Mouse (Mus musculus): ENCODE results near the gene Vwa5b2. TPM values are rescaled to one million over a fixed set of nuclear protein-coding genes. Genes with fewer than 3 reads are reported as not detected.

Gene Vwa5b2
- total RNA-seq, 2 experiments from 2014 or later: 49.0 to 58.2 TPM

DNA sequence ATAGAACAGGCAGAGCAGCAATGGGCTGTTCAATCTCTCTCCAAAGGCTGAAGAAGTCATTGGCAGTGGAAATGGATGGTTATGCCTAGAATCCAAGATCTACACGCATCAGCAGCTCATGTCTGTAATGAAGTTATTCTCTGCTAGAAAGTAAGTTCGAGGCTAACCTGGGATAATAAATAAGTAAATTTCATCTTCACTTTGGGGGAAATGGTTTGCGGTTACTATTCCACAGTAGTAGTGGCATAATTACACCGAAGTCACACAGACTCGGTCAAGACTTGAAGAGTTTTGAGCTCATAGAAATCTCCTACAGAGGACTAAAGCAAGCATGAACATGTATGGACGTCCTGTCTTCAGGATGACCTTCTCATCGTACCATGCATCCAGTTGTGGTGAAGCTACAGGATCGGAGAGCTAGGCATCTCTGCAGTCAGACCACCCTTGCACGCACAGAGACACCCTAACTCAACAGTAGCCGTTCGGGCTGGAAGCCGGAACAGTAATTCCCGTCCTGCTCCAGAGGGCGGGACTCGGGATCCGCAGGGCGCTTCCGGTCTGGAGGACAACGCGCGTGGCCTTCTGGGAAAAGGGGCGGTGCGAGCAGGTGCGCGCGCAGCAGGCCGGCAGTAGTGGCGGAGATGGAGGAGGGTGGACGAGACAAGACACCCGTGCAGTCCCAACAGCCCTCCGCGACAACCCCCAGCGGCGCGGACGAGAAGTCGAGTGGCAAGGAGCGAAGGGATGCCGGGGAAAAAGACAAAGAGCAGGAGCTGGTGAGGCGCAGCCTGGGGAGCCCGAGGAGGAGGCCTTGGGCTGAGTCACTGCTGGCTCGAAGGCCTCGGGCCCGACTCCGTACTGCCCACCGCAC lies 62.0 kb downstream of the Vwa5b2 start, which contains the start of gene Psmd2:
Psmd2 (plus strand) TSS at position 577 of the 871 bp plus-strand sequence.
- DNase-seq (ENCODE audit: low spot score in 2 of 2): peak; percentile 96 to 97
- intact Hi-C loops (cut with DNase I): loop anchor here (1.0 to 5.0 kb wide), 3 partner anchors 41 to 153 kb away; partner anchors contain the start of genes Alg3, Ap2m1, Eef1akmt4 and Eif2b5

DNA sequence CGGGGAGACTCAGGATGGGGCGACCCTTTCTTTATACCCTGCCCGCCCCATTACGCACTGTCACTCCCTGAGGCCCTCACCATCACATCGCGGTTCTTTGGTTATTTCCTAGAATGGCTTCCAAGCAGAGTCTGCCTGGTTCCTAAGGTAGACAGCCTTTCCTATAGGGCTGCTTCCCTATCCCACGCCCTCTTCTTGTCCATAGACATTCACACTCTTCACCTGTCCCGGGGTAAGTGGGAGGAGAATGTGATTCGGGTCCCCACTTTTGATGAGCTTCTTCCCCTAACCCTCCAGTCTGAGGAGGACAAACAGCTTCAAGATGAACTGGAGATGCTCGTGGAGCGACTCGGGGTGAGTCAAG lies 62.7 kb downstream of the Vwa5b2 start:
- DNase-seq (ENCODE audit: low spot score in 2 of 2): no peak
- intact Hi-C loops (cut with DNase I): loop anchor here (1.0 to 5.0 kb wide), 3 partner anchors 41 to 154 kb away; partner anchors contain the start of genes Alg3, Ap2m1, Eef1akmt4 and Eif2b5

DNA sequence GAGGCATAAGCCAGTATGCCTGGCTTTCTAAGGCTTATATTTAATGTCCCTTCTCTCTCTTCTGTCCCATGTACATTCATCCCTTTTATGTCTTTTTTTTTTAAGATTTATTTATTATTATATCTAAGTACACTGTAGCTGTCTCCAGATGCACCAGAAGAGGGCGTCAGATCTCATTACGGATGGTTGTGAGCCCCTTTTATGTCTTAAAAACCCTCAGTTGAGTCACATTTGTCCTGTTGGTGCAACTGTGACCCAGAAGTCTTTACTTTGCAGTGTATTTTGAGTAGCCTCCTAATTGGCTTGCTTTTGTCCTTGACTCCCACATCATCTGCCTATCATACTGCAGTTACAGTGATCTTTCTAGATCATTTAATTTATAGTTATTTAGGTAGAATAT lies 64.0 kb downstream of the Vwa5b2 start:
- DNase-seq (ENCODE audit: low spot score in 2 of 2): no peak
- intact Hi-C loops (cut with DNase I): loop anchor here (5.0 kb wide), 1 partner anchor 116 kb away; the partner anchor contains the start of gene Ap2m1

Small RNAs within 50 kb of the gene (microRNA-seq; reads per million reads assigned to microRNA genes)
- gene Mir1224: 403 to 620 reads per million in 2 experiments

Other genes starting within 250 kb of the Vwa5b2 start
- gene Abcc5, start 163.1 kb upstream of the Vwa5b2 start, total RNA-seq (2021): 100 to 1,000 TPM; 209 to 242 TPM
- gene Eif2b5, start 90.7 kb upstream of the Vwa5b2 start, total RNA-seq (2021): 10 to 100 TPM; 60.8 to 61.7 TPM
- 10 to 100 TPM; 70.9 to 72.1 TPM for gene Dvl3, start 72.5 kb upstream of the Vwa5b2 start, total RNA-seq (2021)
- gene Ap2m1, start 54.0 kb upstream of the Vwa5b2 start, total RNA-seq (2021): 100 to 1,000 TPM; 900 to 913 TPM
- 10 to 100 TPM; 82.5 to 91.4 TPM for gene Abcf3, start 40.9 kb upstream of the Vwa5b2 start, total RNA-seq (2021)
- 1 to 10 TPM; 1.8 to 2.7 TPM for gene Eef1akmt4, start 22.1 kb downstream of the Vwa5b2 start, total RNA-seq (2021)
- gene Gm49333, start 22.1 kb downstream of the Vwa5b2 start, total RNA-seq (2021): not detected
- gene Alg3, start 22.3 kb downstream of the Vwa5b2 start, total RNA-seq (2021): 10 to 100 TPM; 12.9 to 14.4 TPM
- 100 to 1,000 TPM; 151 to 168 TPM for gene Camk2n2, start 31.8 kb downstream of the Vwa5b2 start, total RNA-seq (2021)
- gene Ece2, start 40.4 kb downstream of the Vwa5b2 start, total RNA-seq (2021): 10 to 100 TPM; 21.5 to 26.8 TPM
- 100 to 1,000 TPM; 230 to 231 TPM for gene Psmd2, start 62.2 kb downstream of the Vwa5b2 start, total RNA-seq (2021)
- 100 to 1,000 TPM; 279 to 287 TPM for gene Eif4g1, start 78.8 kb downstream of the Vwa5b2 start, total RNA-seq (2021)
- gene Fam131a, start 103.8 kb downstream of the Vwa5b2 start, total RNA-seq (2021): 100 to 1,000 TPM; 319 to 375 TPM
- gene Polr2h, start 128.2 kb downstream of the Vwa5b2 start, total RNA-seq (2021): 10 to 100 TPM; 23.0 to 23.6 TPM
- 10 to 100 TPM; 58.7 to 60.9 TPM for gene Clcn2, start 128.3 kb downstream of the Vwa5b2 start, total RNA-seq (2021)
- gene Chrd, start 143.7 kb downstream of the Vwa5b2 start, total RNA-seq (2021): 10 to 100 TPM; 31.1 to 40.6 TPM
- gene Thpo, start 145.0 kb downstream of the Vwa5b2 start, total RNA-seq (2021): 1 to 10 TPM; 4.6 to 4.7 TPM